Mouse (Mus musculus): ENCODE data around the gene Lta. TPM values are rescaled to one million over a fixed set of nuclear protein-coding genes. Genes with fewer than 3 reads are reported as not detected.

Gene Lta
- polyA plus RNA-seq, 1 experiment from 2014 or later: 0.40 TPM

- H3K4me1 ChIP-seq (ENCODE audit: control insufficient read depth, insufficient read depth, low read length): peaks cover 11% of the 10 kb centered on the region; the same call in 1 of the 2 replicates
- H3K4me3 ChIP-seq (ENCODE audit: low read depth, low read length): peak overlapping the region; percentile 46
- no peaks in the 10 kb centered on the region for H3K36me3 ChIP-seq (ENCODE audit: control insufficient read depth, insufficient read depth, low read length)
- ATAC-seq (ENCODE audit: low read depth) (0 out of 2 replicates have a peak, but pooled peaks have one; percentile 31), DNase-seq (ENCODE audit: low spot score) (no peak)
- WGBS: 43% methylated on average over 18 of the region's 19 CpGs
- H3K27ac ChIP-seq (replicated peaks; ENCODE audit: low read depth, low read length): no peak overlapping the region
- H3K4me2 ChIP-seq (ENCODE audit: low read depth, low read length): peak overlapping the region; percentile 83
- H3K9me3 ChIP-seq (ENCODE audit: control insufficient read depth, low read length): no peaks in the 10 kb centered on the region
- peaks cover 37% of the 10 kb centered on the region for H3K27me3 ChIP-seq (replicated peaks; ENCODE audit: control insufficient read depth, insufficient read depth, low read length)
- peak overlapping the region; percentile 60 for H3K9ac ChIP-seq (ENCODE audit: low read depth, low read length)
These were observed 10.1 kb downstream of the Lta start for GRCm38 (mm10) chr17:35194844-35195630.

- Histone ChIP-seq H3K9ac (ENCODE audit: low read depth, low read length) (peak within 1 kb of the TSS; percentile 60), H3K4me3 (ENCODE audit: low read depth, low read length) (peak within 1 kb of the TSS; percentile 46), H3K27me3 (replicated peaks; ENCODE audit: control insufficient read depth, insufficient read depth, low read length) (peaks cover 35% of the 10 kb centered on the region), H3K4me2 (ENCODE audit: low read depth, low read length) (peak within 1 kb of the TSS; percentile 83), H3K27ac (replicated peaks; ENCODE audit: low read depth, low read length) (no peak within 1 kb of the TSS), H3K9me3 (ENCODE audit: control insufficient read depth, low read length) (no peaks in the 10 kb centered on the region), H3K4me1 (ENCODE audit: control insufficient read depth, insufficient read depth, low read length) (peaks cover 11% of the 10 kb centered on the region; the same call in 1 of the 2 replicates), H3K36me3 (ENCODE audit: control insufficient read depth, insufficient read depth, low read length) (no peaks in the 10 kb centered on the region)
- DNase-seq (ENCODE audit: low spot score): no peak
- ATAC-seq (ENCODE audit: low read depth): no peak
- WGBS: 57% methylated on average over 28 of the region's 28 CpGs
These were observed 11.0 kb downstream of the Lta start, which contains the start of gene Ltb for GRCm38 (mm10) chr17:35193881-35194843. Ltb (plus strand) TSS chr17:35194439.

DNA sequence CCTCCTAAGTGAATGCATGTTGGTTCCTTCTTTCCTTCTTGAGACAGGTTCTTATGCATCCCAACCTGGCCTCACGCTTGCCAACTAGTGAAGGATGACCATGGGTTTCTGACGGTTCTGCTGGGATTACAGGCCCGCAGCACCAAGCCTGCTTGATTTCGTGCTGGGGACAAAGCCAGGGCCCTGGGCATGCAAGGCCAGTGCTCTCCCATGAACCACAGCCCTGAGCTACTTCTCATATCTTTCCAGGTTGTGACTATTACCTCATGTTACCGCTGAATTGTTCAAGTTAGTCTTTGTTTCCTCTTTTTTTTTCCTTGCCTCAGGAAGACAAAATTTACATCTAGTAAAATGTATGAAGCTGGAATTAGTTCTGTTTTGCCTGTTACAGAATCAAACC is 12.2 kb downstream of the Lta start:
- 77% methylated on average over 5 of the region's 5 CpGs for WGBS
- no peak for ATAC-seq (ENCODE audit: low read depth)

GRCm38 (mm10) chr17:35191723-35192122 is 13.4 kb downstream of the Lta start:
- 63% methylated on average over 2 of the region's 2 CpGs for WGBS
- H3K4me3 ChIP-seq (ENCODE audit: low read depth, low read length): no peak overlapping the region
- no peak for ATAC-seq (ENCODE audit: low read depth)

More for the DNA sequence above, 12.2 kb downstream of the Lta start:
- no peak overlapping the region for H3K9ac ChIP-seq (ENCODE audit: low read depth, low read length)
- H3K9me3 ChIP-seq (ENCODE audit: control insufficient read depth, low read length): no peaks in the 10 kb centered on the region
- peaks cover 30% of the 10 kb centered on the region for H3K27me3 ChIP-seq (replicated peaks; ENCODE audit: control insufficient read depth, insufficient read depth, low read length)
- no peak for DNase-seq (ENCODE audit: low spot score)
- H3K36me3 ChIP-seq (ENCODE audit: control insufficient read depth, insufficient read depth, low read length): no peaks in the 10 kb centered on the region
- no peak overlapping the region for H3K4me2 ChIP-seq (ENCODE audit: low read depth, low read length)
- H3K4me1 ChIP-seq (ENCODE audit: control insufficient read depth, insufficient read depth, low read length): peaks cover 11% of the 10 kb centered on the region; the same call in 1 of the 2 replicates
- H3K4me3 ChIP-seq (ENCODE audit: low read depth, low read length): no peak overlapping the region
- no peak overlapping the region for H3K27ac ChIP-seq (replicated peaks; ENCODE audit: low read depth, low read length)

DNA sequence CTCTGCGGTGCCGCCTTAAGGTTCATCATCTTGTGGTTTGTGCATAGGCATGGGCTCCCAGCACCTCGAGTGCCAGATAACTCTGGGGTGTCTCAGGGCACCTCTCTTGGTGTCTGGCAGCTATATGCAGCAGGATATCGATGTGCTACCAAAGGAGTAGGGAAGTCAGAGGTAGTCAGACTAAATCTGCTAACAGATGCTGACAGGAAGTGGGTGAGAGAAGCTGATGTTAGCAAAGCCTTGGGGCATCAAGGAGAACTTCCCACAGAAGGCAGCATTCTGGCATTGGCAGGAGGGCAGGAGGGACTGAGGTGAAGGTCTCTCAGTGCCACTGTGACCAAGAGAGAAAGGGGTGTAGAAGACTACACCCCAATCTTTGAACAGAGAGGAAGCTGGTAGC is 15.1 kb downstream of the Lta start:
- no peak overlapping the region for H3K9ac ChIP-seq (ENCODE audit: low read depth, low read length)
- H3K4me3 ChIP-seq (ENCODE audit: low read depth, low read length): no peak overlapping the region
- H3K27me3 ChIP-seq (replicated peaks; ENCODE audit: control insufficient read depth, insufficient read depth, low read length): peaks cover 10% of the 10 kb centered on the region
- ATAC-seq (ENCODE audit: low read depth) (no peak), DNase-seq (ENCODE audit: low spot score) (no peak)
- H3K4me1 ChIP-seq (ENCODE audit: control insufficient read depth, insufficient read depth, low read length): peaks cover 9% of the 10 kb centered on the region; the same call in 1 of the 2 replicates
- H3K36me3 ChIP-seq (ENCODE audit: control insufficient read depth, insufficient read depth, low read length): no peaks in the 10 kb centered on the region
- H3K4me2 ChIP-seq (ENCODE audit: low read depth, low read length): no peak overlapping the region
- no peak overlapping the region for H3K27ac ChIP-seq (replicated peaks; ENCODE audit: low read depth, low read length)
- H3K9me3 ChIP-seq (ENCODE audit: control insufficient read depth, low read length): no peaks in the 10 kb centered on the region
- WGBS: 63% methylated on average over 4 of the region's 4 CpGs

More at GRCm38 (mm10) chr17:35191723-35192122, 13.4 kb downstream of the Lta start:
- peaks cover 11% of the 10 kb centered on the region; the same call in 1 of the 2 replicates for H3K4me1 ChIP-seq (ENCODE audit: control insufficient read depth, insufficient read depth, low read length)
- no peak overlapping the region for H3K9ac ChIP-seq (ENCODE audit: low read depth, low read length)
- no peaks in the 10 kb centered on the region for H3K9me3 ChIP-seq (ENCODE audit: control insufficient read depth, low read length)
- no peak for DNase-seq (ENCODE audit: low spot score)
- H3K27ac ChIP-seq (replicated peaks; ENCODE audit: low read depth, low read length): no peak overlapping the region
- H3K36me3 ChIP-seq (ENCODE audit: control insufficient read depth, insufficient read depth, low read length): no peaks in the 10 kb centered on the region
- H3K4me2 ChIP-seq (ENCODE audit: low read depth, low read length): no peak overlapping the region
- peaks cover 26% of the 10 kb centered on the region for H3K27me3 ChIP-seq (replicated peaks; ENCODE audit: control insufficient read depth, insufficient read depth, low read length)

- Histone ChIP-seq H3K27me3 (replicated peaks; ENCODE audit: control insufficient read depth, insufficient read depth, low read length) (0 out of 2 replicates have a peak, but pooled peaks cover under 1% of the 10 kb centered on the region), H3K4me3 (ENCODE audit: low read depth, low read length) (no peak overlapping the region), H3K4me2 (ENCODE audit: low read depth, low read length) (no peak overlapping the region), H3K9me3 (ENCODE audit: control insufficient read depth, low read length) (no peaks in the 10 kb centered on the region), H3K27ac (replicated peaks; ENCODE audit: low read depth, low read length) (no peak overlapping the region), H3K9ac (ENCODE audit: low read depth, low read length) (no peak overlapping the region), H3K36me3 (ENCODE audit: control insufficient read depth, insufficient read depth, low read length) (no peaks in the 10 kb centered on the region), H3K4me1 (ENCODE audit: control insufficient read depth, insufficient read depth, low read length) (peaks cover 9% of the 10 kb centered on the region; the same call in 1 of the 2 replicates)
- DNase-seq (ENCODE audit: low spot score) (no peak), ATAC-seq (ENCODE audit: low read depth) (no peak)
- 65% methylated on average over 1 of the region's 1 CpGs for WGBS
These were observed 16.0 kb downstream of the Lta start for GRCm38 (mm10) chr17:35189186-35189585.

DNA sequence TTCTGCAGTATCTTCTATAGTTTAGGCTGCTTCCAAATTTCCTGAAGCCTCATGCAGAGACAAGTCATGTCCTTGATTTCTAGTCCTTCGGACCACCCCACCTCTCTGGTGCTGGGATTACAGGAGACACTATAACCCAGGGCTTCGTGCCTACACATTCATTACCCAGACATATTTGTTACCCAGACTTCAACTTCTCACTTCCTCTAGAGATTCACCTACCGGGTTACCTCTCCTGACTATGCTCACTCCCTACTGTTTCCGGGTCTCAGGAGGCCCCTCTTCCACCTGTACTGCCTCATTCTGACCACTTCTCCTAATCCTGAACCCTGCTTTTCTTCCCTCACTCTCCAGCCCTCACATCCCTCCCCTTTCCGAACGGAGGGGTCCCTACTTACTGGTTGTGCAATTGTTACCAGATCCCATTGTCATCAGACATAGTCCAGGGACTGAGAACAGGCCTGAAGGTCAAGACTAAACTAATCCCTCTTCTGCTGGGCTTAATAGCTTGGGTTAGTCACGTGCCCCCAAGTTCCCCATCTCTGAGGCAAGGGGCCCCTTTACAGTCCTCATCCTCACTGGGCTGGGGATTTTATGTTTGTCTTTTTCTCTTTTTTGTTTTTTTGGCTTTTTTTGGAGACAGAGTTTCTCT is 17.1 kb downstream of the Lta start, which contains the start of gene Lst1:
Gene Lst1 (minus strand): TSS at position 481 of the 652 bp plus-strand sequence.
- no peaks in the 10 kb centered on the region for H3K9me3 ChIP-seq (ENCODE audit: control insufficient read depth, low read length)
- ATAC-seq (ENCODE audit: low read depth) (no peak), DNase-seq (ENCODE audit: low spot score) (no peak)
- H3K9ac ChIP-seq (ENCODE audit: low read depth, low read length): no peak within 1 kb of the TSS
- H3K36me3 ChIP-seq (ENCODE audit: control insufficient read depth, insufficient read depth, low read length): no peaks in the 10 kb centered on the region
- no peak within 1 kb of the TSS for H3K4me2 ChIP-seq (ENCODE audit: low read depth, low read length)
- H3K27me3 ChIP-seq (replicated peaks; ENCODE audit: control insufficient read depth, insufficient read depth, low read length): no peaks in the 10 kb centered on the region
- 72% methylated on average over 7 of the region's 7 CpGs for WGBS
- H3K4me3 ChIP-seq (ENCODE audit: low read depth, low read length): no peak within 1 kb of the TSS
- H3K27ac ChIP-seq (replicated peaks; ENCODE audit: low read depth, low read length): peak within 1 kb of the TSS; percentile 5; the same call in 1 of the 2 replicates
- H3K4me1 ChIP-seq (ENCODE audit: control insufficient read depth, insufficient read depth, low read length): peaks cover 9% of the 10 kb centered on the region; the same call in 1 of the 2 replicates

DNA sequence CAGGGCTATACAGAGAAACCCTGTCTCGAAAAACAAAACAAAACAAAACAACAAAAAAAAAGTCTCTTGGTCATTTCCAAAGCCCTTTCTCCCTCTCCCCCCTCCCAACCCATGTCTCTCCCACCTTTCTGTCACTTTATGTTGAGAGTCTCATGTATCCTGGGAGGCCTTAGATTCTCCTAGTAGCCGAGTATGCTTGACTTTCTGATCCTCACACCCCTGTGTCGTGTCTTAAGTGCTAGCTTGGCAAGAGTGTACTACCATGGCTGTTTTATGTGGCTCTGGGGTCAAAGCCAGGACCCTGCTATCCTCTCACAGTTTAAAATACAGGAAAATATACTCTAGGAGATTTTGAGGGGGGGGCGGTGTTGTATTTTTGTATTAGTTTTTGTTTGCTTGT is 17.8 kb downstream of the Lta start:
- no peak overlapping the region for H3K4me2 ChIP-seq (ENCODE audit: low read depth, low read length)
- no peak for DNase-seq (ENCODE audit: low spot score)
- no peaks in the 10 kb centered on the region for H3K36me3 ChIP-seq (ENCODE audit: control insufficient read depth, insufficient read depth, low read length)
- no peaks in the 10 kb centered on the region for H3K9me3 ChIP-seq (ENCODE audit: control insufficient read depth, low read length)
- H3K27ac ChIP-seq (replicated peaks; ENCODE audit: low read depth, low read length): no peak overlapping the region
- H3K4me1 ChIP-seq (ENCODE audit: control insufficient read depth, insufficient read depth, low read length): peaks cover 9% of the 10 kb centered on the region; the same call in 1 of the 2 replicates
- ATAC-seq (ENCODE audit: low read depth): no peak
- 63% methylated on average over 4 of the region's 4 CpGs for WGBS
- no peaks in the 10 kb centered on the region for H3K27me3 ChIP-seq (replicated peaks; ENCODE audit: control insufficient read depth, insufficient read depth, low read length)
- no peak overlapping the region for H3K9ac ChIP-seq (ENCODE audit: low read depth, low read length)
- H3K4me3 ChIP-seq (ENCODE audit: low read depth, low read length): no peak overlapping the region
